Mouse (Mus musculus): ENCODE data around the gene Olfr1110.

DNA sequence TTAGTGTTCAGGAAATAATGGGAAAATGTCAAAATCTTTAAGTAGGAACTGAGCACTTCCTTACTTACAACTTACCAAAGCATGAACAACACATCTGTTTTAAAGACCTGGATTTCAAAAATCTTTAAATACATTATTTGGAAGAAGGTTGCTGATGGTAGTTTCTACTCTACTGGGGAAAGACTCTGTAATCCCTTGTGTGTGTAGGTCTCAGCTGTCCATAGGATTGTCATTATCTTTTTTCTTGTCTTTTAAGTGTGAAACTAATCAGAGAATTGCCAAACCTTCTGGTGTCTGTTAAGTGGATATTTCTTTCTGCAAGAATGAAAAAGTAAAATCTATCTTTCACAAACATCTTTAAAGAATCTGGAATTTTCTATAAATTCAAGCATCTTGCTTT, 25.6 kb downstream of the Olfr1110 start, which contains the start of gene Olfr259:
- TF ChIP-seq CTCF (IDR thresholded peaks at IDR 0.05; ENCODE audit: low read depth, low read length) (no peak), GATA1 (IDR thresholded peaks at IDR 0.05; ENCODE audit: borderline replicate concordance, low read length) (no peak), POLR2AphosphoS5 (IDR thresholded peaks at IDR 0.05; ENCODE audit: insufficient replicate concordance, low read depth, low read length) (no peak)
